Comparison of ENCODE assay signal across 18 mouse cellular contexts in the genomic region with DNA sequence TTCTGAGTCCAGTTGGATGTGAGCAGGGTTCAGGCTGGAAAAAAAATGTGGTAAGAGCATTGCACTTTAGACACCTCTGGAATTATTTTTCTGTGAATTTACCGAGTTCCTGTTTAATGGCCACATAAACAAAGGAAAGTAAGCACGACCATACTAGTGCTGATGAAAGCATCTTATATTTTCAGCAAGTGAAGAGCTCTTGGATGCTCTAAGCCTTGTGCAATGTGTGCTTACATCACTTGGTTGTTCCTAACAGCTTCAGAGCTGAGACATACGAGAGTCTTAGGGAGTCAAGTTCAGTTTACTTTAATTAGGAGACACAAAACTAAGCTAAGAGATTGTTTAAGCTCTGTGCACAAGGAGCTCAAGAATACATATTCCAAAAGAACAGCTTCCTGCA.
A peak's percentile ranks its signal among the peaks of the same experiment; 100 is the strongest.
DNase-seq lines count a peak whose midpoint lies in the region; ATAC-seq and TF ChIP-seq lines count a peak whose summit lies in the region.
"Had no signal": no experiment of that assay in that cellular context is flagged by ENCODE, and none has a peak within 500 bp of the region (broad histone marks: within the 10 kb centered on the region; RNA-seq: fewer than 3 reads in every experiment).

No protein-coding gene starts in this region.

- DNase-seq in lung, embryonic 14.5 days, result peak; percentile 35
- DNase-seq in lung, postnatal 36 days, result no peak
- DNase-seq in lung, postnatal 10 days, result peak; percentile 1
- no peak for DNase-seq in lung, postnatal 4 days
- DNase-seq in forebrain, embryonic 11.5 days (ENCODE audit: low spot score), result no peak
- DNase-seq: adrenal gland, adult 2 months; adrenal gland, postnatal 14 days; gastrocnemius, postnatal 10 days; gastrocnemius, postnatal 36 days; heart, adult 11 months had no signal

- no peaks in the 10 kb centered on the region for H3K27me3 ChIP-seq in lung, embryonic 14.5 days (ENCODE audit: insufficient read depth, low read length)
- no peaks in the 10 kb centered on the region for H3K27me3 ChIP-seq in forebrain, embryonic 11.5 days (ENCODE audit: control insufficient read depth, insufficient read depth, low read length)
- H3K27me3 ChIP-seq: embryonic facial prominence, embryonic 13.5 days; forebrain, embryonic 12.5 days; forebrain, embryonic 15.5 days; hindbrain, embryonic 12.5 days; hindbrain, embryonic 15.5 days had no signal

- H3K9me3 ChIP-seq in lung, embryonic 14.5 days (ENCODE audit: low read depth, low read length), result no peaks in the 10 kb centered on the region
- no peaks in the 10 kb centered on the region for H3K9me3 ChIP-seq in forebrain, embryonic 11.5 days (ENCODE audit: control insufficient read depth, low read length)
- H3K9me3 ChIP-seq: embryonic facial prominence, embryonic 13.5 days; forebrain, embryonic 12.5 days; forebrain, embryonic 15.5 days; hindbrain, embryonic 12.5 days; hindbrain, embryonic 15.5 days had no signal

- WGBS in lung, embryonic 14.5 days, result 20% methylated on average over 3 of the region's 3 CpGs
- WGBS in forebrain, embryonic 11.5 days, result 78% methylated on average over 3 of the region's 3 CpGs

- no peak overlapping the region for H3K27ac ChIP-seq in lung, embryonic 14.5 days (ENCODE audit: low read depth)
- no peak overlapping the region for H3K27ac ChIP-seq in forebrain, embryonic 11.5 days (ENCODE audit: low read depth, low read length)
- H3K27ac ChIP-seq: embryonic facial prominence, embryonic 13.5 days; forebrain, embryonic 12.5 days; forebrain, embryonic 15.5 days; hindbrain, embryonic 12.5 days; hindbrain, embryonic 15.5 days had no signal

- H3K4me3 ChIP-seq in lung, embryonic 14.5 days (ENCODE audit: low read depth, low read length), result no peak overlapping the region
- H3K4me3 ChIP-seq in forebrain, embryonic 11.5 days (ENCODE audit: low read depth, low read length), result no peak overlapping the region
- H3K4me3 ChIP-seq: embryonic facial prominence, embryonic 13.5 days; forebrain, embryonic 12.5 days; forebrain, embryonic 15.5 days; hindbrain, embryonic 12.5 days; hindbrain, embryonic 15.5 days had no signal

- no peak for TF ChIP-seq CTCF in lung, embryonic 14.5 days (IDR thresholded peaks at IDR 0.05; ENCODE audit: low read depth)

- peaks cover 3% of the 10 kb centered on the region; the same call in 1 of the 2 replicates for H3K4me1 ChIP-seq in lung, embryonic 14.5 days (ENCODE audit: insufficient read depth)
- H3K4me1 ChIP-seq in forebrain, embryonic 11.5 days (replicated peaks; ENCODE audit: control insufficient read depth, insufficient read depth, low read length), result no peaks in the 10 kb centered on the region
- H3K4me1 ChIP-seq: embryonic facial prominence, embryonic 13.5 days; forebrain, embryonic 12.5 days; forebrain, embryonic 15.5 days; hindbrain, embryonic 12.5 days had no signal

- H3K4me2 ChIP-seq in lung, embryonic 14.5 days, result no peak overlapping the region
- H3K4me2 ChIP-seq in forebrain, embryonic 11.5 days (ENCODE audit: low read depth, low read length, severe bottlenecking), result no peak overlapping the region
- H3K4me2 ChIP-seq: embryonic facial prominence, embryonic 13.5 days; forebrain, embryonic 12.5 days; forebrain, embryonic 15.5 days; heart, embryonic 11.5 days; hindbrain, embryonic 12.5 days; hindbrain, embryonic 15.5 days had no signal

- peak; percentile 47; the same call in 1 of the 2 replicates for ATAC-seq in lung, embryonic 14.5 days (ENCODE audit: insufficient read depth)
- ATAC-seq in megakaryocyte progenitor cell, adult 5-6 weeks (replicated peaks; ENCODE audit: poor library complexity), result peak; percentile 58; the same call in 1 of the 2 replicates
- ATAC-seq in forebrain, embryonic 11.5 days (replicated peaks; ENCODE audit: low FRiP score), result no peak
- ATAC-seq: CD4-positive, CD25-positive, alpha-beta regulatory T cell, adult 4 months; forebrain, embryonic 15.5 days had no signal

- no peaks in the 10 kb centered on the region for H3K36me3 ChIP-seq in lung, embryonic 14.5 days (ENCODE audit: insufficient read depth)
- H3K36me3 ChIP-seq in forebrain, embryonic 11.5 days (ENCODE audit: control insufficient read depth, insufficient read depth, low read length), result no peaks in the 10 kb centered on the region
- H3K36me3 ChIP-seq: embryonic facial prominence, embryonic 13.5 days; forebrain, embryonic 12.5 days; forebrain, embryonic 15.5 days; hindbrain, embryonic 12.5 days; hindbrain, embryonic 15.5 days had no signal

- H3K9ac ChIP-seq in lung, embryonic 14.5 days, result no peak overlapping the region
- H3K9ac ChIP-seq in forebrain, embryonic 11.5 days (ENCODE audit: low read length), result no peak overlapping the region
- H3K9ac ChIP-seq: embryonic facial prominence, embryonic 13.5 days; forebrain, embryonic 12.5 days; forebrain, embryonic 15.5 days; hindbrain, embryonic 12.5 days; hindbrain, embryonic 15.5 days had no signal

Comparison
In these comparisons a context has a peak if more than half of its experiments do, and no peak if none do; other contexts are left out.
1. DNase-seq: peak in lung, embryonic 14.5 days (single experiment) and lung, postnatal 10 days (single experiment); none in lung, postnatal 36 days (single experiment), lung, postnatal 4 days (0 of 2) and forebrain, embryonic 11.5 days (single experiment).